Mouse (Mus musculus) spleen, adult 18-20 months (tissue): Measurements from ENCODE around the gene Camkk1.

Experiments
- DNase-seq, 2 experiments: peaks; one replicate each; pipeline ENCODE4 v3.0.0; 2022; ENCODE audit warnings: mixed read lengths in 2 of 2

Gene Camkk1

GRCm38 (mm10) chr11:73018471-73019146 is at the start of gene Camkk1:
Gene Camkk1 (plus strand): TSS chr11:73019008.
- DNase-seq, result peak; percentile 83 to 89

- no peak for DNase-seq
Measured at GRCm38 (mm10) chr11:72974995-72975503, 43.8 kb upstream of the Camkk1 start.

GRCm38 (mm10) chr11:72982516-72982915 is 36.3 kb upstream of the Camkk1 start:
- no peak for DNase-seq

GRCm38 (mm10) chr11:72983283-72983682 is 35.5 kb upstream of the Camkk1 start:
- peak in 1 of 2 experiments; percentile 41 for DNase-seq

- no peak for DNase-seq
Measured at GRCm38 (mm10) chr11:72986745-72987144, 32.1 kb upstream of the Camkk1 start.

- DNase-seq, result no peak
Measured at GRCm38 (mm10) chr11:72987234-72987633, 31.6 kb upstream of the Camkk1 start.

GRCm38 (mm10) chr11:72987807-72988206 is 31.0 kb upstream of the Camkk1 start:
- no peak for DNase-seq

- DNase-seq, result no peak
Measured at GRCm38 (mm10) chr11:72989044-72989443, 29.8 kb upstream of the Camkk1 start.

- DNase-seq, result no peak
Measured at GRCm38 (mm10) chr11:72990688-72991087, 28.1 kb upstream of the Camkk1 start.

- no peak for DNase-seq
Measured at GRCm38 (mm10) chr11:72991961-72992360, 26.8 kb upstream of the Camkk1 start.

- DNase-seq, result no peak
Measured at GRCm38 (mm10) chr11:72996346-72996745, 22.5 kb upstream of the Camkk1 start.

GRCm38 (mm10) chr11:72996781-72997180 is 22.0 kb upstream of the Camkk1 start:
- no peak for DNase-seq

- DNase-seq, result no peak
Measured at GRCm38 (mm10) chr11:72997529-72998326, 21.1 kb upstream of the Camkk1 start.

GRCm38 (mm10) chr11:72998771-72999170 is 20.0 kb upstream of the Camkk1 start, which contains the start of gene P2rx1:
Gene P2rx1 (plus strand): TSS chr11:72999103.
- no peak for DNase-seq

GRCm38 (mm10) chr11:73001029-73001428 is 17.8 kb upstream of the Camkk1 start:
- DNase-seq, result peak; percentile 58 to 78

- peak; percentile 29 to 62 for DNase-seq
Measured at GRCm38 (mm10) chr11:73006377-73006776, 12.4 kb upstream of the Camkk1 start.

GRCm38 (mm10) chr11:73007113-73007512 is 11.7 kb upstream of the Camkk1 start:
- no peak for DNase-seq

- peak in 1 of 2 experiments; percentile 63 for DNase-seq
Measured at GRCm38 (mm10) chr11:73007698-73008481, 10.9 kb upstream of the Camkk1 start.

GRCm38 (mm10) chr11:73008826-73009225 is 10.0 kb upstream of the Camkk1 start:
- DNase-seq, result no peak

- DNase-seq, result no peak
Measured at GRCm38 (mm10) chr11:73009531-73010274, 9.1 kb upstream of the Camkk1 start.

GRCm38 (mm10) chr11:73013981-73014380 is 4.8 kb upstream of the Camkk1 start:
- DNase-seq, result no peak

GRCm38 (mm10) chr11:73014831-73015344 is 3.9 kb upstream of the Camkk1 start:
- DNase-seq, result no peak
